ENCODE assay signal across 9 mouse cellular contexts in genomic region chr7:96797716-96798332, GRCm38 (mm10).
DNase-seq lines count a peak whose midpoint lies in the region; ATAC-seq lines count a peak whose summit lies in the region.
"Had no signal": no experiment of that assay in that cellular context is flagged by ENCODE, and none has a peak within 500 bp of the region (broad histone marks: within the 10 kb centered on the region; RNA-seq: fewer than 3 reads in every experiment).

No protein-coding gene starts in this region.

- H3K36me3 ChIP-seq in forebrain, embryonic 12.5 days (replicated peaks): peaks cover 13% of the 10 kb centered on the region; the same call in 1 of the 2 replicates
- H3K36me3 ChIP-seq in limb, embryonic 11.5 days (ENCODE audit: control insufficient read depth, insufficient read depth, low read length): no peaks in the 10 kb centered on the region
- H3K36me3 ChIP-seq: G1E had no signal

- peak overlapping the region; percentile 96 for H3K27ac ChIP-seq in forebrain, embryonic 12.5 days
- peak overlapping the region; percentile 74 for H3K27ac ChIP-seq in limb, embryonic 11.5 days (replicated peaks; ENCODE audit: low read depth, low read length)

- H3K4me3 ChIP-seq in forebrain, embryonic 12.5 days (replicated peaks): no peak overlapping the region
- H3K4me3 ChIP-seq in limb, embryonic 11.5 days (ENCODE audit: low read depth, low read length): no peak overlapping the region

- no peak overlapping the region for H3K4me2 ChIP-seq in forebrain, embryonic 12.5 days
- no peak overlapping the region for H3K4me2 ChIP-seq in limb, embryonic 11.5 days (ENCODE audit: low read depth, severe bottlenecking)

- H3K27me3 ChIP-seq in forebrain, embryonic 12.5 days: 0 out of 2 replicates have a peak, but pooled peaks cover 10% of the 10 kb centered on the region
- H3K27me3 ChIP-seq in limb, embryonic 11.5 days (ENCODE audit: control insufficient read depth, insufficient read depth, low read length): no peaks in the 10 kb centered on the region

- peak; percentile 23 to 33 for DNase-seq in layer of hippocampus, postnatal 10 days (ENCODE audit: low spot score in 2 of 2)
- no peak for DNase-seq in layer of hippocampus, adult 9-10 months (ENCODE audit: low spot score)
- peak; percentile 42 for DNase-seq in limb, embryonic 11.5 days (ENCODE audit: low spot score)
- peak; percentile 36 for DNase-seq in retina, postnatal 1 day
- DNase-seq in right cerebral cortex, postnatal 36 days (ENCODE audit: low spot score in 2 of 2): no peak
- DNase-seq in right cerebral cortex, postnatal 10 days (ENCODE audit: low spot score in 2 of 2): no peak
- no peak for DNase-seq in gastrocnemius, adult 8-10 months (ENCODE audit: low spot score in 2 of 2)

- H3K9me3 ChIP-seq in forebrain, embryonic 12.5 days: no peaks in the 10 kb centered on the region
- no peaks in the 10 kb centered on the region for H3K9me3 ChIP-seq in limb, embryonic 11.5 days (ENCODE audit: control insufficient read depth, low read length)

- no peak overlapping the region for H3K9ac ChIP-seq in forebrain, embryonic 12.5 days
- H3K9ac ChIP-seq in limb, embryonic 11.5 days (ENCODE audit: low read length): peak overlapping the region; percentile 49

- no peak for ATAC-seq in forebrain, embryonic 12.5 days (ENCODE audit: low FRiP score)
- no peak for ATAC-seq in limb, embryonic 11.5 days (ENCODE audit: insufficient number of reproducible peaks, low FRiP score, low TSS enrichment, low read depth)

- peaks cover 46% of the 10 kb centered on the region for H3K4me1 ChIP-seq in forebrain, embryonic 12.5 days
- H3K4me1 ChIP-seq in limb, embryonic 11.5 days (ENCODE audit: control insufficient read depth, insufficient read depth, low read length): peaks cover 47% of the 10 kb centered on the region

- WGBS in forebrain, embryonic 12.5 days: 53% methylated on average over 13 of the region's 13 CpGs
- WGBS in limb, embryonic 11.5 days: 40% methylated on average over 13 of the region's 13 CpGs

Comparison
In these comparisons a context has a peak if more than half of its experiments do, and no peak if none do; other contexts are left out.
1. DNase-seq: peak in layer of hippocampus, postnatal 10 days (2 of 2), limb, embryonic 11.5 days (single experiment) and retina, postnatal 1 day (single experiment); none in layer of hippocampus, adult 9-10 months (single experiment), right cerebral cortex, postnatal 36 days (0 of 2), right cerebral cortex, postnatal 10 days (0 of 2) and gastrocnemius, adult 8-10 months (0 of 2).